Mouse (Mus musculus) kidney, postnatal 0 days (tissue): ENCODE measurements around the gene Kcnn3. TPM values are rescaled to one million over a fixed set of nuclear protein-coding genes. Genes with fewer than 3 reads are reported as not detected.

Experiments used
- ATAC-seq: fragments of 200-750 bp; cut with Nextera tagmentation; replicated peaks from 2 replicates; pipeline ENCODE4 v1.8.0; 2017; ENCODE audit warnings: low read depth, moderate number of reproducible peaks, moderate TSS enrichment, moderate library complexity; ENCODE audit not compliant: low FRiP score
- DNase-seq: peaks from one replicate; pipeline ENCODE4 v3.0.0-alpha.2; 2016; ENCODE audit warnings: low spot score
- H3K27ac ChIP-seq: fragments of 300-500 bp; sonication (generic); 2 replicates; pipeline ENCODE4 v1.5.1; 2014; ENCODE audit warnings: mild to moderate bottlenecking
- H3K27me3 ChIP-seq: fragments of 300-500 bp; sonication (generic); 2 replicates; pipeline ENCODE4 v1.6.1; 2014; ENCODE audit warnings: low read length, mixed read lengths; ENCODE audit not compliant: insufficient read depth
- H3K36me3 ChIP-seq: fragments of 300-500 bp; sonication (generic); 2 replicates; pipeline ENCODE4 v1.6.1; 2014; ENCODE audit warnings: low read length, mixed read lengths; ENCODE audit not compliant: insufficient read depth
- H3K4me1 ChIP-seq: fragments of 300-500 bp; sonication (generic); replicated peaks from 2 replicates; pipeline ENCODE4 v1.6.1; 2014; ENCODE audit warnings: antibody characterized with exemption, low read length, mixed read lengths; ENCODE audit not compliant: insufficient read depth
- H3K4me2 ChIP-seq: fragments of 300-500 bp; sonication (generic); 2 replicates; pipeline ENCODE4 v1.6.1; 2014; ENCODE audit warnings: mild to moderate bottlenecking, low read length, moderate library complexity, mixed read lengths
- H3K4me3 ChIP-seq: fragments of 300-500 bp; sonication (generic); replicated peaks from 2 replicates; pipeline ENCODE4 v1.5.1; 2014; ENCODE audit warnings: low read depth, low read length
- H3K9ac ChIP-seq: fragments of 300-500 bp; sonication (generic); 2 replicates; pipeline ENCODE4 v1.6.1; 2014; ENCODE audit warnings: low read depth, low read length
- H3K9me3 ChIP-seq: fragments of 300-500 bp; sonication (generic); replicated peaks from 2 replicates; pipeline ENCODE4 v1.6.1; 2016; ENCODE audit warnings: low read length, inconsistent platforms, mixed read lengths
- CTCF ChIP-seq: IDR thresholded peaks from 2 replicates; pipeline ENCODE4 v1.5.1; 2016; ENCODE audit warnings: antibody characterized with exemption, low read depth, mild to moderate bottlenecking, moderate library complexity
- WGBS: fragments of 180-500 bp; shearing (Covaris S2); extraction: QIAGEN DNeasy Blood & Tissue Kit; methylation state at CpG from one replicate; pipeline ENCODE4 v1.1.7; 2014; 5-methylcytosine and 5-hydroxymethylcytosine counted together
- polyA plus RNA-seq: library from polyadenylated mRNA; unstranded; fragments of >200 nt; fragmentation: Nextera tagmentation; extraction: Ambion mirVana; gene quantifications from 2 replicates; pipeline ENCODE4 v1.2.1, GENCODE M21; 2015

The Kcnn3 gene
- polyA plus RNA-seq, 1 experiment from 2014 or later: 1.6 TPM

GRCm38 (mm10) chr3:89657092-89657491, 137.1 kb downstream of the Kcnn3 start:
- Histone ChIP-seq H3K4me3 (no peak overlapping the region), H3K27me3 (no peaks in the 10 kb centered on the region), H3K4me1 (no peaks in the 10 kb centered on the region), H3K27ac (no peak overlapping the region), H3K4me2 (no peak overlapping the region), H3K9ac (no peak overlapping the region), H3K9me3 (no peaks in the 10 kb centered on the region), H3K36me3 (no peaks in the 10 kb centered on the region)
- DNase-seq: no peak
- 89% methylated on average over 5 of the region's 5 CpGs for WGBS
- no peak for ATAC-seq
- TF ChIP-seq CTCF: no peak

DNA sequence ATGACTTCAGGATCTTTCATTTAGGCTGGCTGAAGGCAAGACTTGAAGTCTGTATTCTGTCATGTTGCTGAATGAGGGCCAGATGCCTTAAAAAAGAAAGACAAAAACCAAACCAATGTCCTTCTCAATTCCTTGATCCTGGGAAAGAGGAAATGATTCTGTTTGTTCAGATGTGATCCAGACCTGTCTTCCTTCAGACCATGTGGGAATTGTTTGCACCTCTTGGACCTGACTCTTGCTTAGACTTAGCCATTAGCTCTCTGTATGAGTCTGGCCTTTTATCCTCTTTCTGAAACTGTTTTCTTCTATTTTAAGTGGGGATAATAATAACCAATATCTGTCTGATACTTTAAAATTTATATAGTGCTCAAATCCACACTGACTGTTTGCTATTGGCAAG, 138.5 kb downstream of the Kcnn3 start:
- no peak overlapping the region for H3K4me3 ChIP-seq
- H3K4me1 ChIP-seq: no peaks in the 10 kb centered on the region
- H3K9me3 ChIP-seq: no peaks in the 10 kb centered on the region
- TF ChIP-seq CTCF: no peak
- no peaks in the 10 kb centered on the region for H3K36me3 ChIP-seq
- H3K9ac ChIP-seq: no peak overlapping the region
- no peak overlapping the region for H3K27ac ChIP-seq
- no peak for DNase-seq
- H3K4me2 ChIP-seq: no peak overlapping the region
- H3K27me3 ChIP-seq: no peaks in the 10 kb centered on the region
- no peak for ATAC-seq

- Histone ChIP-seq H3K4me3 (no peak overlapping the region), H3K9me3 (no peaks in the 10 kb centered on the region), H3K9ac (no peak overlapping the region), H3K36me3 (no peaks in the 10 kb centered on the region), H3K4me1 (peaks cover 3% of the 10 kb centered on the region; the same call in 1 of the 2 replicates), H3K4me2 (no peak overlapping the region), H3K27me3 (no peaks in the 10 kb centered on the region), H3K27ac (no peak overlapping the region)
- DNase-seq (no peak), ATAC-seq (no peak)
- no peak for TF ChIP-seq CTCF
- WGBS: 69% methylated on average over 11 of the region's 11 CpGs
Observed at GRCm38 (mm10) chr3:89659938-89660620, 140.1 kb downstream of the Kcnn3 start.

DNA sequence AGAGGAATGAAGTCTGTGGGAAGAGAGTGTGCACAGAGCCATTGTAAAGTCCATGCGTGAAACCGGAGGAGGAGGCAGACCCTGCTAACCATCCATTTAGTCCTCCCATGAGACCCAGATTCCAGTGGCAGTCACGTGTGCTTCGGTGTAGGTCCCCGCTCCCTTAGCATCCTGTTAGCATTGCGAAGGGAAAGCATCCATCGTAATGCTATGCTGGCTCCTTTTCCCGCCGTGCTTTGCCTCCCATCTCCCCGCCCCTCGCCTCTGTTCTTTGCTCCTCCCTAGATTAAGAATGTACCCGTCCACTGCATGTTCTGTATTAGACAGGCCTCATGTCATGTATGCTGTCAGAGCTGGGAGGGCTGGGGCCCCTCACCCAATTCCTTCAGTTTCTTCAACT, 144.8 kb downstream of the Kcnn3 start:
- ATAC-seq (peak; percentile 79), DNase-seq (peak; percentile 84)
- H3K9me3 ChIP-seq: no peaks in the 10 kb centered on the region
- no peaks in the 10 kb centered on the region for H3K27me3 ChIP-seq
- H3K4me2 ChIP-seq: peak overlapping the region; percentile 38; the same call in 1 of the 2 replicates
- H3K9ac ChIP-seq: no peak overlapping the region
- H3K4me1 ChIP-seq: peaks cover 3% of the 10 kb centered on the region; the same call in 1 of the 2 replicates
- H3K4me3 ChIP-seq: no peak overlapping the region
- no peak for TF ChIP-seq CTCF
- H3K27ac ChIP-seq: no peak overlapping the region
- no peaks in the 10 kb centered on the region for H3K36me3 ChIP-seq
- WGBS: 14% methylated on average over 12 of the region's 12 CpGs

GRCm38 (mm10) chr3:89667131-89667530, 147.2 kb downstream of the Kcnn3 start:
- H3K27me3 ChIP-seq: no peaks in the 10 kb centered on the region
- DNase-seq (no peak), ATAC-seq (no peak)
- no peak overlapping the region for H3K4me2 ChIP-seq
- H3K4me1 ChIP-seq: peaks cover 3% of the 10 kb centered on the region; the same call in 1 of the 2 replicates
- H3K27ac ChIP-seq: no peak overlapping the region
- TF ChIP-seq CTCF: no peak
- H3K36me3 ChIP-seq: no peaks in the 10 kb centered on the region
- H3K4me3 ChIP-seq: no peak overlapping the region
- H3K9ac ChIP-seq: no peak overlapping the region
- no peaks in the 10 kb centered on the region for H3K9me3 ChIP-seq
- 33% methylated on average over 11 of the region's 11 CpGs for WGBS

- Histone ChIP-seq H3K4me1 (no peaks in the 10 kb centered on the region), H3K36me3 (no peaks in the 10 kb centered on the region), H3K4me3 (no peak overlapping the region), H3K9ac (no peak overlapping the region), H3K27me3 (no peaks in the 10 kb centered on the region), H3K9me3 (no peaks in the 10 kb centered on the region), H3K27ac (no peak overlapping the region), H3K4me2 (no peak overlapping the region)
- WGBS: 43% methylated on average over 6 of the region's 6 CpGs
- DNase-seq (no peak), ATAC-seq (no peak)
- TF ChIP-seq CTCF: no peak
Observed at GRCm38 (mm10) chr3:89671334-89671733, 151.4 kb downstream of the Kcnn3 start.
